In genomic region chr19:57129729-57130128, GRCm38 (mm10) we compare ENCODE assay signal across 14 mouse cellular contexts.
"Had no signal": no experiment of that assay in that cellular context is flagged by ENCODE, and none has a peak within 500 bp of the region (broad histone marks: within the 10 kb centered on the region; RNA-seq: fewer than 3 reads in every experiment).

No protein-coding gene starts in this region.

- ATAC-seq: lung, postnatal 0 days; midbrain, embryonic 13.5 days had no signal

- H3K27me3 ChIP-seq: limb, embryonic 13.5 days; midbrain, embryonic 13.5 days; neural tube, embryonic 15.5 days had no signal

- H3K36me3 ChIP-seq: limb, embryonic 13.5 days; midbrain, embryonic 13.5 days; neural tube, embryonic 15.5 days had no signal

- H3K27ac ChIP-seq: layer of hippocampus, adult 2 months; limb, embryonic 13.5 days; liver, embryonic 14.5 days; midbrain, embryonic 13.5 days; neural tube, embryonic 15.5 days had no signal

- H3K4me3 ChIP-seq: layer of hippocampus, adult 2 months; limb, embryonic 13.5 days; midbrain, embryonic 13.5 days; neural tube, embryonic 15.5 days had no signal

- DNase-seq: kidney, postnatal 10 days; kidney, postnatal 4 days; left cerebral cortex, postnatal 4 days; lung, adult 2 months; lung, postnatal 36 days; right cerebral cortex, adult 18-20 months; right cerebral cortex, postnatal 25 days; thymus, postnatal 36 days had no signal
